ENCODE assay signal across 9 mouse cellular contexts in genomic region chrX:103615453-103615852, GRCm38 (mm10). TPM values are rescaled to one million over a fixed set of nuclear protein-coding genes. Genes with fewer than 3 reads are reported as not detected.
DNase-seq lines count a peak whose midpoint lies in the region; ATAC-seq and TF ChIP-seq lines count a peak whose summit lies in the region.
"Had no signal": no experiment of that assay in that cellular context is flagged by ENCODE, and none has a peak within 500 bp of the region (broad histone marks: within the 10 kb centered on the region; RNA-seq: fewer than 3 reads in every experiment).

No protein-coding gene starts in this region.

- TF ChIP-seq CTCF in lung, adult 2 months (IDR thresholded peaks at IDR 0.05; ENCODE audit: insufficient read depth, low read length) = no peak

- TF ChIP-seq POLR2A in lung, adult 2 months (IDR thresholded peaks at IDR 0.05; ENCODE audit: borderline replicate concordance, extremely low read depth, low read depth, low read length) = no peak

- H3K4me2 ChIP-seq in lung, embryonic 15.5 days = peak overlapping the region; percentile 57
- H3K4me2 ChIP-seq in forebrain, embryonic 13.5 days = peak overlapping the region; percentile 61
- H3K4me2 ChIP-seq in limb, embryonic 13.5 days (replicated peaks) = peak overlapping the region; percentile 65
- H3K4me2 ChIP-seq in stomach, embryonic 14.5 days (replicated peaks; ENCODE audit: low read depth, low read length) = peak overlapping the region; percentile 53

- H3K9me3 ChIP-seq in lung, embryonic 15.5 days = no peaks in the 10 kb centered on the region
- no peaks in the 10 kb centered on the region for H3K9me3 ChIP-seq in forebrain, embryonic 13.5 days (replicated peaks)
- no peaks in the 10 kb centered on the region for H3K9me3 ChIP-seq in limb, embryonic 13.5 days
- H3K9me3 ChIP-seq in stomach, embryonic 14.5 days (ENCODE audit: control insufficient read depth, low read depth, low read length) = no peaks in the 10 kb centered on the region

- peak overlapping the region; percentile 97; the same call in 1 of the 2 replicates for H3K27ac ChIP-seq in lung, embryonic 15.5 days
- H3K27ac ChIP-seq in forebrain, embryonic 13.5 days = no peak overlapping the region
- peak overlapping the region; percentile 91; the same call in 1 of the 2 replicates for H3K27ac ChIP-seq in limb, embryonic 13.5 days
- H3K27ac ChIP-seq in stomach, embryonic 14.5 days (ENCODE audit: low read length) = no peak overlapping the region

- no peak for ATAC-seq in lung, embryonic 15.5 days (ENCODE audit: borderline replicate concordance, extremely low read depth, low FRiP score, low TSS enrichment)
- ATAC-seq in forebrain, embryonic 13.5 days = no peak
- no peak for ATAC-seq in limb, embryonic 13.5 days (ENCODE audit: low FRiP score, low read depth)
- ATAC-seq in stomach, embryonic 14.5 days (ENCODE audit: insufficient number of reproducible peaks, insufficient read depth, low FRiP score, low read depth) = no peak

- peaks cover 14% of the 10 kb centered on the region; the same call in 1 of the 2 replicates for H3K36me3 ChIP-seq in lung, embryonic 15.5 days
- peaks cover 12% of the 10 kb centered on the region; the same call in 1 of the 2 replicates for H3K36me3 ChIP-seq in forebrain, embryonic 13.5 days (ENCODE audit: poor library complexity, severe bottlenecking)
- peaks cover 9% of the 10 kb centered on the region for H3K36me3 ChIP-seq in limb, embryonic 13.5 days
- peaks cover 3% of the 10 kb centered on the region; the same call in 1 of the 2 replicates for H3K36me3 ChIP-seq in stomach, embryonic 14.5 days (ENCODE audit: control insufficient read depth, insufficient read depth, low read length)

- intact Hi-C loops in left cerebral cortex, postnatal 14 days (cut with DNase I) = loop anchor here (5.0 kb wide), 1 partner anchor 53 kb away; no protein-coding TSS in a partner anchor

- WGBS in lung, embryonic 15.5 days = 70% methylated on average over 4 of the region's 4 CpGs
- WGBS in lung, adult 2 months = 73% methylated on average over 4 of the region's 4 CpGs
- WGBS in forebrain, embryonic 13.5 days = 74% methylated on average over 4 of the region's 4 CpGs
- 76% methylated on average over 4 of the region's 4 CpGs for WGBS in limb, embryonic 13.5 days
- WGBS in stomach, embryonic 14.5 days = 76% methylated on average over 4 of the region's 4 CpGs

- no peak for DNase-seq in lung, adult 2 months
- DNase-seq in left cerebral cortex, postnatal 14 days (ENCODE audit: low spot score in 2 of 2) = no peak
- no peak for DNase-seq in gastrocnemius, adult 8-10 months (ENCODE audit: low spot score in 2 of 2)
- no peak for DNase-seq in layer of hippocampus, postnatal 36 days

- H3K4me1 ChIP-seq in lung, embryonic 15.5 days = 0 out of 2 replicates have a peak, but pooled peaks cover 5% of the 10 kb centered on the region
- H3K4me1 ChIP-seq in lung, adult 2 months (ENCODE audit: control insufficient read depth, insufficient read depth, low read length) = no peaks in the 10 kb centered on the region
- peaks cover 12% of the 10 kb centered on the region for H3K4me1 ChIP-seq in forebrain, embryonic 13.5 days
- H3K4me1 ChIP-seq in limb, embryonic 13.5 days = no peaks in the 10 kb centered on the region
- H3K4me1 ChIP-seq in stomach, embryonic 14.5 days (ENCODE audit: control insufficient read depth, insufficient read depth, low read length) = no peaks in the 10 kb centered on the region

- H3K9ac ChIP-seq in lung, embryonic 15.5 days = peak overlapping the region; percentile 50
- peak overlapping the region; percentile 59; the same call in 1 of the 2 replicates for H3K9ac ChIP-seq in forebrain, embryonic 13.5 days
- peak overlapping the region; percentile 58 for H3K9ac ChIP-seq in limb, embryonic 13.5 days
- no peak overlapping the region for H3K9ac ChIP-seq in stomach, embryonic 14.5 days (replicated peaks; ENCODE audit: low read depth, low read length)

- peak overlapping the region; percentile 47 for H3K4me3 ChIP-seq in lung, embryonic 15.5 days
- H3K4me3 ChIP-seq in lung, adult 2 months (replicated peaks; ENCODE audit: extremely low read depth, low read depth, low read length) = no peak overlapping the region
- peak overlapping the region; percentile 42; the same call in 1 of the 2 replicates for H3K4me3 ChIP-seq in forebrain, embryonic 13.5 days
- H3K4me3 ChIP-seq in limb, embryonic 13.5 days = peak overlapping the region; percentile 46
- peak overlapping the region; percentile 35; the same call in 1 of the 2 replicates for H3K4me3 ChIP-seq in stomach, embryonic 14.5 days (ENCODE audit: low read depth, low read length)

- H3K27me3 ChIP-seq in lung, embryonic 15.5 days = no peaks in the 10 kb centered on the region
- no peaks in the 10 kb centered on the region for H3K27me3 ChIP-seq in forebrain, embryonic 13.5 days
- H3K27me3 ChIP-seq in limb, embryonic 13.5 days = no peaks in the 10 kb centered on the region
- no peaks in the 10 kb centered on the region for H3K27me3 ChIP-seq in stomach, embryonic 14.5 days (ENCODE audit: control insufficient read depth, insufficient read depth, low read length)

RNA-seq across cellular contexts. Expression of gene Zcchc13, which starts 14.9 kb away (rescaled TPM):
- polyA plus RNA-seq in lung, embryonic 15.5 days (2015; fragmentation: Nextera tagmentation; extraction: Ambion mirVana) = not detected in 2 replicates
- not detected in 2 replicates for polyA plus RNA-seq in lung, adult 2 months (2012; rRNA removed)
- polyA plus RNA-seq in forebrain, embryonic 13.5 days (2015; fragmentation: Nextera tagmentation; extraction: Ambion mirVana) = not detected in 2 replicates
- polyA plus RNA-seq in limb, embryonic 13.5 days (2015; fragmentation: Nextera tagmentation; extraction: Ambion mirVana) = not detected in 2 replicates
- polyA plus RNA-seq in stomach, embryonic 14.5 days (2014; fragmentation: Nextera tagmentation; extraction: Ambion mirVana) = not detected in 2 replicates
- total RNA-seq in left cerebral cortex, postnatal 14 days (2021) = not detected
- total RNA-seq in gastrocnemius, adult 8-10 months (2022) = not detected
- not detected for total RNA-seq in layer of hippocampus, postnatal 36 days (2021)
- polyA plus RNA-seq: neural tube, embryonic 11.5 days had no signal

Comparison
In these comparisons a context has a peak if more than half of its experiments do, and no peak if none do; other contexts are left out.
1. H3K27ac ChIP-seq: peak in lung, embryonic 15.5 days (single experiment) and limb, embryonic 13.5 days (single experiment); none in forebrain, embryonic 13.5 days (single experiment) and stomach, embryonic 14.5 days (single experiment).
2. Peak in every context shown above with its lines, with median percentiles within 50 percentile points of each other: H3K4me2 ChIP-seq.